Mouse (Mus musculus) liver, embryonic 12.5 days (tissue): ENCODE data around the gene Spg7. TPM values are rescaled to one million over a fixed set of nuclear protein-coding genes. Genes with fewer than 3 reads are reported as not detected.
A peak's percentile ranks its signal among the peaks of the same experiment; 100 is the strongest.

Experiments
- ATAC-seq: fragments of 200-750 bp; cut with Nextera tagmentation; 2 replicates; pipeline ENCODE4 v1.8.0; 2017; ENCODE audit warnings: moderate number of reproducible peaks, mild to moderate bottlenecking, moderate library complexity
- H3K27ac ChIP-seq: fragments of 300-500 bp; sonication (generic); 2 replicates; pipeline ENCODE4 v1.5.1; 2016; ENCODE audit warnings: mild to moderate bottlenecking
- H3K27me3 ChIP-seq: fragments of 300-500 bp; sonication (generic); replicated peaks from 2 replicates; pipeline ENCODE4 v1.6.1; 2016; ENCODE audit warnings: mild to moderate bottlenecking, moderate library complexity
- H3K36me3 ChIP-seq: fragments of 300-500 bp; sonication (generic); 2 replicates; pipeline ENCODE4 v1.6.1; 2016; ENCODE audit warnings: mild to moderate bottlenecking, moderate library complexity
- H3K4me1 ChIP-seq: fragments of 300-500 bp; sonication (generic); 2 replicates; pipeline ENCODE4 v1.6.1; 2016
- H3K4me2 ChIP-seq: fragments of 300-500 bp; sonication (generic); 2 replicates; pipeline ENCODE4 v1.6.1; 2016; ENCODE audit warnings: mild to moderate bottlenecking, moderate library complexity
- H3K4me3 ChIP-seq: fragments of 300-500 bp; sonication (generic); 2 replicates; pipeline ENCODE4 v1.5.1; 2016; ENCODE audit warnings: mild to moderate bottlenecking, moderate library complexity
- H3K9ac ChIP-seq: fragments of 300-500 bp; sonication (generic); 2 replicates; pipeline ENCODE4 v1.6.1; 2016; ENCODE audit warnings: mild to moderate bottlenecking, moderate library complexity
- H3K9me3 ChIP-seq: fragments of 300-500 bp; sonication (generic); replicated peaks from 2 replicates; pipeline ENCODE4 v1.6.1; 2016; ENCODE audit warnings: mild to moderate bottlenecking, moderate library complexity
- WGBS: fragments of 180-500 bp; shearing (Covaris S2); methylation state at CpG from one replicate; pipeline ENCODE4 v1.1.7; 2016; ENCODE audit not compliant: insufficient replicate concordance; 5-methylcytosine and 5-hydroxymethylcytosine counted together
- polyA plus RNA-seq: library from polyadenylated mRNA; unstranded; fragments of >200 nt; fragmentation: Nextera tagmentation; extraction: Ambion mirVana; gene quantifications from 2 replicates; pipeline ENCODE4 v1.2.1, GENCODE M21; 2016

Gene Spg7
- polyA plus RNA-seq, 1 experiment from 2014 or later = 40.0 TPM

DNA sequence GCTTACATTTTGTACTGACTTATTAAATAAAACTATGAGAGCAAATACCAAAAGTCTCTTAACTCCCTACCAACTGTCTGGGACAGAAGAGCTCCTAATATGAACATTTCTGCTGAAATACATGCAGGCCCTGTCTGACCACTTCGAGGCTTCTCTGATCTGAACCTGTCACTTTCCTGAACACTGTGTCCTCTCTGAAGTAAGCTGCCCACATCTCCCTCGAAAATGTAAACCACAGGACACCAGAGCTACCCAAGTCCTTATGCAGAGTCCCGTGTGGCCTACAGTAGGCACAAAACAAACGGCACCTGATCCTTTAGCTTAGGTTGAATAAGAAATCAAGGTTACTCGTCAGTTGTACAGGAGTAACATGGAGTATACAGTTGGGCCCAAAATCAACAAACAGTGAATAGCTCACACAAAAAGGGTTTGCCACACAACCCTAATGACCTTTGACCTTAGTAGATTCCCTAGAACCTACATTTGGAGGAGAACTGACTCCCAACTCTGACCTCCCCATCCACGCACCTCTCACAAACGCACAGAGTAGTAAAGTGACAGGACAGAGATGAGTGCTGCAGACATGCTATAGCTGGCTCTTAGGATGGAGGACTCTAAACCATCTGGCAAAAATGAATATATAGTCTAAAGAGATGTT lies 31.3 kb upstream of the Spg7 start:
- no peak for ATAC-seq
- peaks cover 82% of the 10 kb centered on the region for H3K4me1 ChIP-seq

DNA sequence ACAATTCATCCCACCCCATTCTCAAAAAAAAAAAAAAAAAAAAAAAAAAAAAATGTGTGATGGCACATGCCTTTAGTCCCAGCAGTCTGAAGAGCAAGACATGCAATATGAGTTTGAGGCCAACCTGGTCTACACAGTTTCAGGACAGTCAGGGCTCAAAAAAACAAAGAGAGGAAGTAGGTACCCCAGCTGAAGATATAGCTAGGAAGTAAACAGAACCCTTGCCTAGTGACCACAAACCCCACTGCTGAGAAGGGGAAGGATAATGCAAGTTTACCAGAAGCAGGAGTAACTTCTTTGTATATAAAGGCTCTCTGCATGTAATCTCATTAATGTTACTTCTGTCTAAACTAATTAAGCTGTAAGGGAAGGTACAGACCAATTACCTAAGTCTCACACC lies 30.0 kb upstream of the Spg7 start:
- Histone ChIP-seq H3K9me3 (no peaks in the 10 kb centered on the region), H3K4me1 (peaks cover 86% of the 10 kb centered on the region), H3K4me3 (no peak overlapping the region), H3K9ac (no peak overlapping the region), H3K36me3 (peaks cover 4% of the 10 kb centered on the region), H3K27ac (no peak overlapping the region), H3K27me3 (no peaks in the 10 kb centered on the region), H3K4me2 (no peak overlapping the region)
- no peak for ATAC-seq

More for the DNA sequence above, 31.3 kb upstream of the Spg7 start:
- no peaks in the 10 kb centered on the region for H3K27me3 ChIP-seq
- peaks cover 4% of the 10 kb centered on the region for H3K36me3 ChIP-seq
- peak overlapping the region; percentile 17; the same call in 1 of the 2 replicates for H3K27ac ChIP-seq
- WGBS = 53% methylated on average over 7 of the region's 7 CpGs
- no peak overlapping the region for H3K9ac ChIP-seq
- no peak overlapping the region for H3K4me2 ChIP-seq
- no peaks in the 10 kb centered on the region for H3K9me3 ChIP-seq
- H3K4me3 ChIP-seq = no peak overlapping the region

DNA sequence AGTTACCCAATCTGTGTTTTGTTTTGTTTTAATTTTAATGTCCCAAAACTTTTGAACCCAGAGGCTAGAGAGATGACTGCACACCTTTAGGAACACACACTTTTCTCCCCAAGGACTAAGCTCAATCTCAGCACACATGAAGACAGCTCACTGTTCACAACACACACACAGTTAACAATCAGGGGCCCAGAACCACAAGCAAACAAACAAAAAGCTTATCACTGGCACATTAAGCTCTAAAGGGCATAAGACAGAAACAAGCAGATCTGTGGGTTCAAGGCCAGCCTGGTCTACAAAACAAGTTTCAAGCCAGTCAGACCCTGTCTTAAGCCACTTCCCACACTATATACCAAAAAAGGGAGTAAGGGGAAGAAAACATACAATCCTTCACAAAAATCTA lies 29.3 kb upstream of the Spg7 start:
- no peak for ATAC-seq
- Histone ChIP-seq H3K4me1 (peaks cover 86% of the 10 kb centered on the region), H3K4me2 (peak overlapping the region; percentile 9; the same call in 1 of the 2 replicates), H3K27me3 (no peaks in the 10 kb centered on the region), H3K4me3 (no peak overlapping the region), H3K27ac (peak overlapping the region; percentile 64), H3K36me3 (no peaks in the 10 kb centered on the region; the same call in 1 of the 2 replicates), H3K9ac (no peak overlapping the region), H3K9me3 (no peaks in the 10 kb centered on the region)

DNA sequence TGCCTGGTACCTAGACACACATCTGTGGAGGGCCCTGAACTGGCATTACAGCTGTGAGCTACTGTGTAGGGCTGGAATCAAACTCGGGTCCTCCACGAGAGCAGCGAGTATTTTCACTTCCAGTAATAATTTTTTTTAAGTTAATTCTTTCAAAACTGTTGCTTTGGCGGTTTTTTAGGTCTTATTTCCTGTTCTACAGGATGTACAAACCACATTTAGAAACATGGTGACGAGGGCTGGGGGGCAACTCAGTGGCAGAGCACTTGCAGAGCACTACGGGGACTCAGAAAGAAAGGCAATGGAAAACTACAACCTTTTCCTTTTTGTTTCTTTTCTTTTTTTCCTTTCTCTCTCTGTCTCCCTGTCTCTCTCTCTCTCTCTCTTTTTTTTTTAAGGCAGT lies 28.6 kb upstream of the Spg7 start:
- Histone ChIP-seq H3K9me3 (no peaks in the 10 kb centered on the region), H3K4me1 (peaks cover 91% of the 10 kb centered on the region), H3K27ac (peak overlapping the region; percentile 64; the same call in 1 of the 2 replicates), H3K4me3 (no peak overlapping the region), H3K36me3 (no peaks in the 10 kb centered on the region; the same call in 1 of the 2 replicates), H3K4me2 (peak overlapping the region; percentile 14), H3K27me3 (no peaks in the 10 kb centered on the region), H3K9ac (peak overlapping the region; percentile 17; the same call in 1 of the 2 replicates)
- ATAC-seq = no peak
- WGBS = 36% methylated on average over 6 of the region's 6 CpGs

DNA sequence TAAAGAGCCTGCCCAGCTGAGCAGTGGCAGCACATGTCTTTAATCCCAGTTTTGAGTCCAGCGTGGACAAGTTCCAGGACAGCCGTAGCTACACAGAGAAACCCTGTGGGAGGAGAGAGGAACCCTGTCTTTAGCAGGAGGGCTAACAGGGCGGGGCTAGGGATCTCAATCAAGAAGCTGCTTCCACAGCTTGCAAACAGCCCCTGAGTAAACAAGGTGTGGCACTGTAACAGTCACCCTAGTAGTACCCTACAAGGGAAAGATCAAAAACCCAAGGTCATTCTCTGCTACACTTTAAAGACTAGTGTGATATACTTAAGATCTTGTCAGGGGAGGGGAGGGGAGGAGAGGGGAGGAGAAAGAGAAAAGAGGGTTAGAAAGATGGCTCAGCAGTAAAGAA lies 25.8 kb upstream of the Spg7 start:
- peak overlapping the region; percentile 52 for H3K9ac ChIP-seq
- peaks cover 87% of the 10 kb centered on the region for H3K4me1 ChIP-seq
- H3K9me3 ChIP-seq = no peaks in the 10 kb centered on the region
- peak overlapping the region; percentile 29 for H3K4me3 ChIP-seq
- peak overlapping the region; percentile 61 for H3K4me2 ChIP-seq
- WGBS = 18% methylated on average over 3 of the region's 3 CpGs
- H3K27me3 ChIP-seq = no peaks in the 10 kb centered on the region
- H3K27ac ChIP-seq = peak overlapping the region; percentile 93
- peak; percentile 90 for ATAC-seq
- no peaks in the 10 kb centered on the region for H3K36me3 ChIP-seq

DNA sequence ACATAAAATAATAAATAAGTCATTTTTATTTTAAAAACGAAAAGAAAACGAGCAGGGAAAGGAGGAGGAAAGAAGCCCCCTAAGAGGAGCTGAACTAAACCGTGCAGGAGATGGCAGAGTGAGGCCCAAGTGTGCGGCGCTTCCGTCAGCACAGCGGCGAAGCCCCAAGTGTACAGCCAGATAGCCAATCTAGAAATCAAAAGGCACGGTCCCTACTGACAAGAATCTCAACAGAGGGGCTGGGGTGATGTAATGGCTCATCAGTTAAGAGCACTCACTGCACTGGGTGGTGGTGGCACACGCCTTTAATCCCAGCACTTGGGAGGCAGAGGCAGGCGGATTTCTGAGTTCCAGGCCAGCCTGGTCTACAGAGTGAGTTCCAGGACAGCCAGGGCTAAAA lies 25.3 kb upstream of the Spg7 start:
- Histone ChIP-seq H3K27me3 (no peaks in the 10 kb centered on the region), H3K4me2 (peak overlapping the region; percentile 61), H3K9ac (peak overlapping the region; percentile 52), H3K9me3 (no peaks in the 10 kb centered on the region), H3K4me3 (peak overlapping the region; percentile 29), H3K27ac (peak overlapping the region; percentile 93), H3K4me1 (peaks cover 82% of the 10 kb centered on the region), H3K36me3 (no peaks in the 10 kb centered on the region)
- ATAC-seq = no peak
- 33% methylated on average over 11 of the region's 11 CpGs for WGBS

DNA sequence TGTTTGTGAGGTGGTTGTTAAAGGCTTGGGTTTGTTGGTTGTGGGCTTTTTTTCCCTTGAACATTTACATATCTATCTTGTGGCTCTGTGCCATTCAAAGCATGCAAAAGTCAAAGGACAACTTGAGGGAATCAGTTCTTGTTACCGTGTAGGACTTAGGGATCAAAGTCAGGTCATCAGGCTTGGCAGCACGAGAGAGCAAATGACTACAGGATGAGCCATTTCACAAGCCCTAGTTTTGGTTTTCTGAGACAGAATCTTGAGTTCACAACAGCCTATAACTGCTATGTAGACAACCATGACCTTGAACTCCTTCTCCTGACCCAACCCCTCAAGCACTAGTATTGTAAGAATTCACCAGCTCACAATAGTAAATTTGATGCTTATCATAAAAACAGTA lies 24.4 kb upstream of the Spg7 start:
- H3K9ac ChIP-seq = no peak overlapping the region
- no peak for ATAC-seq

DNA sequence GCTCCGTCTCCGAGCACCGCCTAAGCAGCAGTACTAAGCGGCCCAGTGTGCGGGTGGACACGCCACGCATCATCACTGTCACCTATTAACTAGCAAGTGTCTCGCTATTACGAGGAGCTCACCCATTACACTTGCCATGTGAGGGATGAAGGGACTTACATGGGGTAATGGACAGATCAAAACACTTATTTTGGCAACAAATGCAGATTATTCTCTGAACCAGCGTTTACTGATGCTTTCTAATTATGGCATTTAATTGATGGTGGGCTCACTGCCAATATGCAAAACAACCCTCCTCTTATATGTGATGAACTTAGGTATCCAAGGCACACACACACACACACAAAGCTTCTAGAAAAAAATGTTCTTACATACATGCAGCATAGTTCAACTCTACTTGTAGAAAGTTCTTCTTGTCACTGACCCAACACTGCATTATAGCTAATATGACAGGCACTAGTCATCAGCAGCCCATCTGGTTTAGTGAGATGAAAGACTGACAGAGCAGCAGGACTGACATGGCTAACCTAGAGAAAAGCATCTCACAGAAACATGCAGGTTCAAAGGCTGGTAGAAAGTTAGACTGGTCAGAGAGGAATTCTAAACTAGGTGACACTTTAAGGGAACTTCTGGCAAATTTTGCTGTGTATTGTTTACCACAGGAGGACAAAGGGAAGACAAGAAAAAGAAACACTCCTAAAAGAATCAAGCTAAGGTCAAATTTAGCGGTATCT lies 23.2 kb upstream of the Spg7 start:
- Histone ChIP-seq H3K4me1 (peaks cover 79% of the 10 kb centered on the region), H3K9ac (peak overlapping the region; percentile 100; the same call in 1 of the 2 replicates), H3K4me3 (peak overlapping the region; percentile 100; the same call in 1 of the 2 replicates), H3K27ac (peak overlapping the region; percentile 97), H3K4me2 (peak overlapping the region; percentile 84), H3K36me3 (peaks cover 5% of the 10 kb centered on the region; the same call in 1 of the 2 replicates), H3K9me3 (no peaks in the 10 kb centered on the region), H3K27me3 (no peaks in the 10 kb centered on the region)
- 78% methylated on average over 11 of the region's 11 CpGs for WGBS
- no peak for ATAC-seq

More for the DNA sequence above, 24.4 kb upstream of the Spg7 start:
- Histone ChIP-seq H3K27ac (peak overlapping the region; percentile 93; the same call in 1 of the 2 replicates), H3K27me3 (no peaks in the 10 kb centered on the region), H3K4me2 (no peak overlapping the region), H3K9me3 (no peaks in the 10 kb centered on the region), H3K36me3 (no peaks in the 10 kb centered on the region), H3K4me1 (peaks cover 79% of the 10 kb centered on the region), H3K4me3 (no peak overlapping the region)
- WGBS = 57% methylated on average over 2 of the region's 2 CpGs

DNA sequence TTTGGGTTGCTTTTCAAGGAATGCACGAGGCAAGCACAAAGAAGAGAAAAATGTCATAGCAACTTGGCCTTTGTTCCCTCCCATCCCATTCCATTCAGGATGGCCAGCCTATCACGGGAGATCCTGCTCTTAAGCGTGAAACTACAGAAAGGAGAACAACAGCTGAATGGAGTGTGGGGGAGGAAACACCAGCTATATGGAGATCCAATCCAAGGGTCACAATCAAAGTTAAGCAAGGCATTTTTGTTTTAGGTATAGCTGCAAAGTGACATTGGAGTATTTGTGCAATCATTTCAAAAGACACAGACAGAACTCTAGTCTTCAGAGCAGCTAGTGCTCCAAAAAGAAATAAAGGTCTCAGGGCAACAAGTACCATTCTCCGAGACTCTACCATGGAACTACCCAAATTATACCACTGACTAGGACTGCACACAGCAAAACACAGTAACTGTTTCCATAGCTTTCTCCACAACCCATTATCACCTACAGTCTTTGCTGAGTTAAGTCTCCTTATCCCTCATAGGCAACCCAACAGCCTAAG lies 22.6 kb upstream of the Spg7 start:
- peaks cover 11% of the 10 kb centered on the region; the same call in 1 of the 2 replicates for H3K36me3 ChIP-seq
- no peak for ATAC-seq
- H3K27me3 ChIP-seq = no peaks in the 10 kb centered on the region
- H3K4me1 ChIP-seq = peaks cover 78% of the 10 kb centered on the region
- peak overlapping the region; percentile 97 for H3K27ac ChIP-seq
- peak overlapping the region; percentile 100 for H3K9ac ChIP-seq
- no peaks in the 10 kb centered on the region for H3K9me3 ChIP-seq
- 23% methylated on average over 4 of the region's 4 CpGs for WGBS
- H3K4me2 ChIP-seq = peak overlapping the region; percentile 84
- peak overlapping the region; percentile 100 for H3K4me3 ChIP-seq

DNA sequence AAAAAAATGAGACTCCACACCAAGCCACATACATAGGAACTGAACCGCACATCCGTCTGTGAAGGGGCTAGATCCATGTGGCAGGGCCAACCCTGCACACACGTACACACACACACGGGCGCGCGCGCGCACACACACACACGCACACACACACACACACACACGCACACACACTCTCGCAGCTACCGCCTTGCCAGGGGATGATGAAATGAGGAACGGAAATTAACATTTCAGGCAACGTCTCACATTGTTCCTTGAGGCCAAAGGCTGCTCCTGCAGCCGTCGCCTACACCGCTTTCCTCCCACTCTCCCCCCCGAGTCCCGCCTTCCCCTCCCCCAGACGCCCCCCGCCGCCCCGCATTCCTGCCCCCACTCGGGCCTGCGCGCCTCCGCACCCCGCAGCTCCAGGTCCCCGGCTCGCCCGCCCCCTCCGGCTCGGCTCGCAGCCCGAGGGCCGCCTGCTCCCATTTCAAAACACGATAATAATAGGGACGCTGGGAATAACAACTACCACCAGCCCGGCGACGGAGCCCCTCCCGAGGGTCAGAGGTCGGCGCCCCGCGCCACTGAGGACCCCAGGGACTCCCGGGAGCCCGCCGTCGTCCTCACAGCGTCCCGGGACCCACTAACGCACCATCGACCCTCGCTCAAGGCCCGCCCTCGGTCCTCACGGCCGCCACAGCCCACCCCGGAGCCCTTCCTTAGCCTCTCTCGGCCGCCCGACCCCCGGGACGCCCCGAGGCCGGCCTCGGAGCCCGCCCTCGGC lies 21.6 kb upstream of the Spg7 start:
- Histone ChIP-seq H3K27me3 (no peaks in the 10 kb centered on the region), H3K4me3 (peak overlapping the region; percentile 100), H3K9ac (peak overlapping the region; percentile 100), H3K27ac (peak overlapping the region; percentile 97), H3K36me3 (peaks cover 18% of the 10 kb centered on the region; the same call in 1 of the 2 replicates), H3K9me3 (no peaks in the 10 kb centered on the region), H3K4me2 (peak overlapping the region; percentile 84), H3K4me1 (peaks cover 70% of the 10 kb centered on the region)
- ATAC-seq = no peak
- WGBS = under 1% methylated on average over 65 of the region's 71 CpGs

DNA sequence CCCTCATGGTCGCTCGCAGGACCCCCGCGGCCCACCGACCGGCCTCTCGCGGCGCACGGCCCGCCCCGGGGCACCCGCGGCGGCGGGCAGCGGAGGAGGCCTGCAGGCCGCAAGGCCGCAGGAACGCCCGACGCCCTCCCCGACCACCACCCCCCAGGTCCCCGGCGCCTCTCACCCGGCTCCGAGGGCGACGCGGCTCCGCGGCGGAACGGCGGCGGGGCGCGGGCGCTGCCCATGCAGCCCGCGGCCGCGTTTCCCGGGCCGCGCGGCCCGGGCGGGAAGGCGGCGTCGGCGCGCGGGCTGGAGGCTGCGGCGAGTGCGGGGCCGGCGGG lies 21.0 kb upstream of the Spg7 start:
- H3K4me1 ChIP-seq = peaks cover 65% of the 10 kb centered on the region
- peaks cover 18% of the 10 kb centered on the region; the same call in 1 of the 2 replicates for H3K36me3 ChIP-seq
- H3K4me2 ChIP-seq = peak overlapping the region; percentile 84
- H3K9me3 ChIP-seq = no peaks in the 10 kb centered on the region
- H3K4me3 ChIP-seq = peak overlapping the region; percentile 100
- H3K27me3 ChIP-seq = no peaks in the 10 kb centered on the region
- peak; percentile 6 for ATAC-seq
- H3K9ac ChIP-seq = peak overlapping the region; percentile 100
- H3K27ac ChIP-seq = peak overlapping the region; percentile 97
- WGBS = under 1% methylated on average over 40 of the region's 60 CpGs
